Mouse (Mus musculus): ENCODE data around the gene Sp2.

DNA sequence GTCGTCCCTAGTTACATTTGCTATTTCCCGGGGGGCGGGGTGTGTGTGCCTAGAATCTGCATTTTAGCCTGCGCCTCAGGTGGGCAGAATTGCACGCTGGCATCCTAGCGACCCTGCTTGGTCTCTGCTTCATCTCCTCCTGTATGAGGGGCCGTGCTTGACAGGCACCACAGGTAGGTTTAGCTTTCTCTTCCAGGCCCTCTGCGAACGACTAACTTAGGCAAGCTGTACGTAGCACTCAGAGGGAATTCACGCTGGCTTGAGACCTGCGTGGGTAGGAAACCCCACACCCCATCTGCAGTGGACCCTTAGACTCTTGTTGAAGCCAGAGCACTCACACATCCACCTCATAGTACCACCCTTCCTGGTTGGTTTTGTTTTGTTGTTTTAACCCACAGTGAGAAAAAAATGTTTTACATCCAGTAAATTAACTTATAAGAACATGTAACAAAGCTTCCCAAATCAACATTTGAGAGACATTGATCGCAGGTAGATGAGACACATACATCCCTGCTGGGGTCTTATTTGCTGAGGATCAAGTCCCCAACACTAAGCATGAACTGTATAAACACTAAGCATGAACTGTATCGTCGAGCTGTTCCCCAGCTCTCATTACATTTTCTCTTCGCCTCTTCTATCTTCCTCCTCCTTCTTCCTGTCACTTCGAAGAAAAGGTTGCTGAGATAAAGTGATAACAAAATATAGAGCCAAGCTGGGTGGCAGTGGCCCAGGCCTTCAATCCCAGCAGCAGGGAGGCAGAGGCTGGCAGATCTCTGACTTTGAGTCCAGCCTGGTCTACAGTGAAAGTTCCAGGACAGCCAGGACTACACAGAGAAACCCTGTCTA lies 4.1 kb downstream of the Sp2 start:
- TF ChIP-seq CTCF (IDR thresholded peaks at IDR 0.05; ENCODE audit: extremely low read depth, insufficient read depth, low read length): no peak
- no peak for TF ChIP-seq POLR2A (IDR thresholded peaks at IDR 0.05; ENCODE audit: extremely low read depth, insufficient read depth, low read length)

All from cortical plate, adult 2 months (tissue).